Mouse (Mus musculus): ENCODE results near the gene Rgr. TPM values are rescaled to one million over a fixed set of nuclear protein-coding genes. Genes with fewer than 3 reads are reported as not detected.

Rgr gene
- polyA plus RNA-seq, 1 experiment from 2014 or later, result 0.24 TPM

- WGBS, result 56% methylated on average over 2 of the region's 2 CpGs
- Histone ChIP-seq H3K36me3 (ENCODE audit: control insufficient read depth, insufficient read depth, low read length) (no peaks in the 10 kb centered on the region), H3K27me3 (ENCODE audit: control insufficient read depth, insufficient read depth, low read length) (no peaks in the 10 kb centered on the region), H3K27ac (replicated peaks; ENCODE audit: low read depth, low read length) (no peak overlapping the region), H3K4me2 (ENCODE audit: low read length) (no peak overlapping the region), H3K4me1 (ENCODE audit: control insufficient read depth, insufficient read depth, low read length) (no peaks in the 10 kb centered on the region), H3K9ac (replicated peaks; ENCODE audit: low read length) (no peak overlapping the region), H3K4me3 (replicated peaks; ENCODE audit: low read depth, low read length) (no peak overlapping the region), H3K9me3 (ENCODE audit: control insufficient read depth, low read length) (no peaks in the 10 kb centered on the region)
- ATAC-seq (ENCODE audit: low FRiP score, low TSS enrichment), result no peak
- DNase-seq, result no peak
Measured at GRCm38 (mm10) chr14:37064849-37065248, 16.1 kb upstream of the Rgr start.

- DNase-seq (peak; percentile 49), ATAC-seq (ENCODE audit: low FRiP score, low TSS enrichment) (no peak)
- no peaks in the 10 kb centered on the region for H3K27me3 ChIP-seq (ENCODE audit: control insufficient read depth, insufficient read depth, low read length)
- H3K27ac ChIP-seq (replicated peaks; ENCODE audit: low read depth, low read length), result no peak overlapping the region
- no peak overlapping the region for H3K4me2 ChIP-seq (ENCODE audit: low read length)
- WGBS, result 52% methylated on average over 5 of the region's 5 CpGs
- H3K9me3 ChIP-seq (ENCODE audit: control insufficient read depth, low read length), result no peaks in the 10 kb centered on the region
- H3K36me3 ChIP-seq (ENCODE audit: control insufficient read depth, insufficient read depth, low read length), result no peaks in the 10 kb centered on the region
- H3K9ac ChIP-seq (replicated peaks; ENCODE audit: low read length), result no peak overlapping the region
- no peak overlapping the region for H3K4me3 ChIP-seq (replicated peaks; ENCODE audit: low read depth, low read length)
- H3K4me1 ChIP-seq (ENCODE audit: control insufficient read depth, insufficient read depth, low read length), result no peaks in the 10 kb centered on the region
Measured at GRCm38 (mm10) chr14:37034432-37034831, 14.3 kb downstream of the Rgr start.

GRCm38 (mm10) chr14:37033241-37033640 is 15.5 kb downstream of the Rgr start:
- ATAC-seq (ENCODE audit: low FRiP score, low TSS enrichment), result peak; percentile 65; the same call in 1 of the 2 replicates
- Histone ChIP-seq H3K27me3 (ENCODE audit: control insufficient read depth, insufficient read depth, low read length) (no peaks in the 10 kb centered on the region), H3K9ac (replicated peaks; ENCODE audit: low read length) (no peak overlapping the region), H3K36me3 (ENCODE audit: control insufficient read depth, insufficient read depth, low read length) (no peaks in the 10 kb centered on the region), H3K4me3 (replicated peaks; ENCODE audit: low read depth, low read length) (no peak overlapping the region), H3K9me3 (ENCODE audit: control insufficient read depth, low read length) (no peaks in the 10 kb centered on the region), H3K27ac (replicated peaks; ENCODE audit: low read depth, low read length) (no peak overlapping the region), H3K4me1 (ENCODE audit: control insufficient read depth, insufficient read depth, low read length) (no peaks in the 10 kb centered on the region), H3K4me2 (ENCODE audit: low read length) (no peak overlapping the region)
- WGBS, result 20% methylated on average over 7 of the region's 7 CpGs
- peak; percentile 92 for DNase-seq

- Histone ChIP-seq H3K36me3 (ENCODE audit: control insufficient read depth, insufficient read depth, low read length) (no peaks in the 10 kb centered on the region), H3K27ac (replicated peaks; ENCODE audit: low read depth, low read length) (no peak overlapping the region), H3K4me2 (ENCODE audit: low read length) (no peak overlapping the region), H3K9ac (replicated peaks; ENCODE audit: low read length) (no peak overlapping the region), H3K4me1 (ENCODE audit: control insufficient read depth, insufficient read depth, low read length) (no peaks in the 10 kb centered on the region), H3K9me3 (ENCODE audit: control insufficient read depth, low read length) (no peaks in the 10 kb centered on the region), H3K4me3 (replicated peaks; ENCODE audit: low read depth, low read length) (no peak overlapping the region), H3K27me3 (ENCODE audit: control insufficient read depth, insufficient read depth, low read length) (no peaks in the 10 kb centered on the region)
- WGBS, result 65% methylated on average over 11 of the region's 11 CpGs
- DNase-seq (peak; percentile 71), ATAC-seq (ENCODE audit: low FRiP score, low TSS enrichment) (peak; percentile 54; the same call in 1 of the 2 replicates)
Measured at GRCm38 (mm10) chr14:37032481-37033104, 16.2 kb downstream of the Rgr start.

GRCm38 (mm10) chr14:37028555-37028954 is 20.2 kb downstream of the Rgr start:
- Histone ChIP-seq H3K36me3 (ENCODE audit: control insufficient read depth, insufficient read depth, low read length) (no peaks in the 10 kb centered on the region), H3K27me3 (ENCODE audit: control insufficient read depth, insufficient read depth, low read length) (no peaks in the 10 kb centered on the region), H3K9me3 (ENCODE audit: control insufficient read depth, low read length) (no peaks in the 10 kb centered on the region), H3K4me2 (ENCODE audit: low read length) (no peak overlapping the region), H3K4me3 (replicated peaks; ENCODE audit: low read depth, low read length) (no peak overlapping the region), H3K27ac (replicated peaks; ENCODE audit: low read depth, low read length) (no peak overlapping the region), H3K9ac (replicated peaks; ENCODE audit: low read length) (no peak overlapping the region), H3K4me1 (ENCODE audit: control insufficient read depth, insufficient read depth, low read length) (no peaks in the 10 kb centered on the region)
- 83% methylated on average over 3 of the region's 3 CpGs for WGBS
- DNase-seq (peak; percentile 21), ATAC-seq (ENCODE audit: low FRiP score, low TSS enrichment) (no peak)

GRCm38 (mm10) chr14:37027951-37028350 is 20.8 kb downstream of the Rgr start:
- Histone ChIP-seq H3K9ac (replicated peaks; ENCODE audit: low read length) (no peak overlapping the region), H3K4me1 (ENCODE audit: control insufficient read depth, insufficient read depth, low read length) (no peaks in the 10 kb centered on the region), H3K4me2 (ENCODE audit: low read length) (no peak overlapping the region), H3K27ac (replicated peaks; ENCODE audit: low read depth, low read length) (no peak overlapping the region), H3K36me3 (ENCODE audit: control insufficient read depth, insufficient read depth, low read length) (no peaks in the 10 kb centered on the region), H3K9me3 (ENCODE audit: control insufficient read depth, low read length) (no peaks in the 10 kb centered on the region), H3K4me3 (replicated peaks; ENCODE audit: low read depth, low read length) (no peak overlapping the region), H3K27me3 (ENCODE audit: control insufficient read depth, insufficient read depth, low read length) (no peaks in the 10 kb centered on the region)
- WGBS, result 96% methylated on average over 3 of the region's 3 CpGs
- ATAC-seq (ENCODE audit: low FRiP score, low TSS enrichment) (no peak), DNase-seq (no peak)

GRCm38 (mm10) chr14:37027248-37027933 is 21.4 kb downstream of the Rgr start:
- 83% methylated on average over 4 of the region's 4 CpGs for WGBS
- ATAC-seq (ENCODE audit: low FRiP score, low TSS enrichment) (no peak), DNase-seq (no peak)
- Histone ChIP-seq H3K4me2 (ENCODE audit: low read length) (no peak overlapping the region), H3K27me3 (ENCODE audit: control insufficient read depth, insufficient read depth, low read length) (no peaks in the 10 kb centered on the region), H3K9me3 (ENCODE audit: control insufficient read depth, low read length) (no peaks in the 10 kb centered on the region), H3K36me3 (ENCODE audit: control insufficient read depth, insufficient read depth, low read length) (no peaks in the 10 kb centered on the region), H3K27ac (replicated peaks; ENCODE audit: low read depth, low read length) (no peak overlapping the region), H3K4me1 (ENCODE audit: control insufficient read depth, insufficient read depth, low read length) (no peaks in the 10 kb centered on the region), H3K4me3 (replicated peaks; ENCODE audit: low read depth, low read length) (no peak overlapping the region), H3K9ac (replicated peaks; ENCODE audit: low read length) (no peak overlapping the region)

- Histone ChIP-seq H3K27ac (replicated peaks; ENCODE audit: low read depth, low read length) (no peak overlapping the region), H3K4me3 (replicated peaks; ENCODE audit: low read depth, low read length) (no peak overlapping the region), H3K9ac (replicated peaks; ENCODE audit: low read length) (no peak overlapping the region), H3K36me3 (ENCODE audit: control insufficient read depth, insufficient read depth, low read length) (no peaks in the 10 kb centered on the region), H3K4me1 (ENCODE audit: control insufficient read depth, insufficient read depth, low read length) (peaks cover 8% of the 10 kb centered on the region), H3K9me3 (ENCODE audit: control insufficient read depth, low read length) (no peaks in the 10 kb centered on the region), H3K27me3 (ENCODE audit: control insufficient read depth, insufficient read depth, low read length) (no peaks in the 10 kb centered on the region), H3K4me2 (ENCODE audit: low read length) (no peak overlapping the region)
- ATAC-seq (ENCODE audit: low FRiP score, low TSS enrichment), result no peak
- 42% methylated on average over 5 of the region's 5 CpGs for WGBS
- DNase-seq, result peak; percentile 37
Measured at GRCm38 (mm10) chr14:37015894-37016293, 32.9 kb downstream of the Rgr start.

GRCm38 (mm10) chr14:37013644-37014043 is 35.1 kb downstream of the Rgr start:
- Histone ChIP-seq H3K36me3 (ENCODE audit: control insufficient read depth, insufficient read depth, low read length) (no peaks in the 10 kb centered on the region), H3K27ac (replicated peaks; ENCODE audit: low read depth, low read length) (no peak overlapping the region), H3K9ac (replicated peaks; ENCODE audit: low read length) (no peak overlapping the region), H3K4me1 (ENCODE audit: control insufficient read depth, insufficient read depth, low read length) (peaks cover 8% of the 10 kb centered on the region), H3K27me3 (ENCODE audit: control insufficient read depth, insufficient read depth, low read length) (no peaks in the 10 kb centered on the region), H3K4me2 (ENCODE audit: low read length) (no peak overlapping the region), H3K9me3 (ENCODE audit: control insufficient read depth, low read length) (no peaks in the 10 kb centered on the region), H3K4me3 (replicated peaks; ENCODE audit: low read depth, low read length) (no peak overlapping the region)
- DNase-seq (peak; percentile 46), ATAC-seq (ENCODE audit: low FRiP score, low TSS enrichment) (no peak; the same call in 1 of the 2 replicates)
- WGBS, result 20% methylated on average over 3 of the region's 3 CpGs
